Mouse (Mus musculus): ENCODE results near the gene Adap2.
"Not testable (repeated sequence)": the region's sequence is repeated elsewhere in the genome, so short reads cannot be mapped to it uniquely, and the experiment has no call there.

The Adap2 gene

DNA sequence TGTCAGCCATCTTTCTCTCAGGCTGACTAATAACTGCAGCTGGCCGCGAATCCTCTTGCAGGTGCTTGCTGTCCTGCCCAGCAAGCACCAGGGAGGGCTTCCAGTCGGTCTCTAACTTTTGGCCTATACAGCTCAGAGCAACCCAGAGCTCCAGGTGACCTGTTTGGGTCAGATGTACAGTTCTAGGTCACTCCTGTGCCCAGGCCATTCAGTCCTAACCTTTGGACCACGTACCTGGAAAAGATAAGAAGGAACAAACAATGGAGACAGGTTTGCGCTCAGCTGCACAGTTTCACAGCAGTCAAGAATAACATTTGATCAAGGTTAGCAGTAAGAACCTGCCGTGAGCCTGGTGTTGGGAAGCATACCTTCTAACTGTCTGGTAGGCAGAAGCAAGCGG lies 5.1 kb downstream of the Adap2 start:
- DNase-seq (ENCODE audit: low read depth, low spot score), result no peak

DNA sequence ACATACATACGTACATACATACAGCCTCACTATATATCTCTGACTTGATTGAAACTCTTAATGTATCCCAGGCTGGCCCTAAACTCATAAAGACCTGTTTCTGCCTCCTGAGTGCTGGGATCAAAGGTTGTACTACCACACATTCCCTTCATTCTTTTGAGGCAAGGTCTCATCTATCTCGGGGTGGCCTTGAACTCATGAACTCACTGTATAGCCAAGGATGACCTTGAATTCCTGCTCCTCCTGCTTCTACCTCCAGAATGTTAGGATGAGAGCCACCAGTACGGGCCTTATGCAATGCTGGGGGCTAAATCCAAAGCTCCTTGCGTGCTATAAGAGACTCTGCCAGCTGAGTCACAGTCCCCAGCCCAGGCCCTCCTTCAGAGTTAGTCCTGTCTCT lies 7.1 kb downstream of the Adap2 start:
- no peak for DNase-seq (ENCODE audit: low read depth, low spot score)

DNA sequence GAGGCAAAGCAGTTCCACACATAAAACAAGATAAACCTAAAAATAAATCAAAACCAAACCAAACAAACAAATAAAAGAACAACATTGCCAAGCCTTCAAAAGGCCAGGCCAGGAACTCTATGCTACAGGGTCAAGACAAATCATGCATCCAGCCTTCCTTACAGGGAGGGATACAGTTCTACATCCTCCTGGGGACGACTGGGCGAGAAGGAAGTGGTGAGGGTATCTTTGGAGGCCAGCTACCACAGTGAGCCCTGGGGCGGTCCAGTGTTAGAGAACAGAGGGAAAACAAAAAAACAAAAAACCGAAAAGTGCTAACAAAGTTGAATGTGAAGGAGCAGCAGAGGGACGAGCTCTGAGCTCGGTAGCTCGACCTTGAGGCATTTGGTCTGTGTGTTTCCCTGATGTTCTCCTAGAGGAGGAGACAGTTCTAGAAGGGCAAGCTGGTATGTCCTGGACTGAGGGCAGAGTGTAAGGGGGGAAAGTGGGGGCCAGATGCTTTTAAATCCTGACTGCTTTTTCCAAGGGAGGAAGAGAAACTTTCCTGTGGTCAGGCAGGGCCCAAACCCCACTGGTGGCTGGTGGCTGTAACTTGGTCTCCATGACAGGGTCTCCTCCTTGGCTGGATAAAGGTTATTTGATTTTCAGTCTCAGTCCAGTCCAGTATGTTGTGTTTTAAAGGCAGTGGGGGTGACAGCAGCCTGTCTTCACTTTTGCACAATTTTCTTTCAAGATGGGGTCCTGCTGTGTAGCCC lies 9.6 kb downstream of the Adap2 start:
- DNase-seq (ENCODE audit: low read depth, low spot score), result no peak

DNA sequence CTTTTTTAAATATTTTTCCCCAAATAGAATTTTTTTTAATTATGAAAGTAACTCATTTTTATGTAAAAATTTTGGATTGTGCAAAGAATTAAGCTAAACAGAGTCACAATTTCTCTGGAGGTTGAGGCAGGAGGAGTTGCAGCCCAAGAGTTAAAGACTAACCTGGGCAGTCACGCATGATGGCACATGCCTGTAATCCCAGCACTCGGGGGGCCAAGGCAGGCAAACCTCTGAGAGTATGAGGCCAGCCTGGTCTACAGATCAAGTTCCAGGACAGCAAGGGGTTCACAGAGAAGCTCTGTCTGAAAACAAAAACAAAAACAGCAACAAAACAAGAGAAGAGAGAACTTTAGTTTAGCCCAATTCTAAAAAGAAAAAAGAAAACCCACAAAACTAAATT lies 10.3 kb downstream of the Adap2 start:
- no peak for DNase-seq (ENCODE audit: low read depth, low spot score)

DNA sequence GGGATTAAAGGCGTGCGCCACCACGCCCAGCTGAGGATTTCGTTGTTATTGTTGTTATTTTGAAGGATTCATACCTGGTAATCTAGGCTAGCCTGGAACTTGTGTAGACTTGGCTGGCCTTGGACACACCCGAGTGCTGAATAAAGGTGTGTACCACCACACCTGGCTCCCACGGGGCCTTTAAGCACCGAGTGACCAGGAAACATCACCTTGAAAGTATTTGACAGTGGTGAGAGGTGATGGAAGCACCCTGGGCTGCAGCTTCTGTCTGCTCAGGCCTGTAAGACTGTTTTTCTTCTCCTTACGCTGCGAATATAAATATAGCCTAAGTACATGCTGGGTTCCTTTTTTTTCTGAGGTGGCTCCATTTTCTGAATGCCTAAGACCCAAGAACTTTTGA lies 14.2 kb downstream of the Adap2 start:
- DNase-seq (ENCODE audit: low read depth, low spot score), result no peak

DNA sequence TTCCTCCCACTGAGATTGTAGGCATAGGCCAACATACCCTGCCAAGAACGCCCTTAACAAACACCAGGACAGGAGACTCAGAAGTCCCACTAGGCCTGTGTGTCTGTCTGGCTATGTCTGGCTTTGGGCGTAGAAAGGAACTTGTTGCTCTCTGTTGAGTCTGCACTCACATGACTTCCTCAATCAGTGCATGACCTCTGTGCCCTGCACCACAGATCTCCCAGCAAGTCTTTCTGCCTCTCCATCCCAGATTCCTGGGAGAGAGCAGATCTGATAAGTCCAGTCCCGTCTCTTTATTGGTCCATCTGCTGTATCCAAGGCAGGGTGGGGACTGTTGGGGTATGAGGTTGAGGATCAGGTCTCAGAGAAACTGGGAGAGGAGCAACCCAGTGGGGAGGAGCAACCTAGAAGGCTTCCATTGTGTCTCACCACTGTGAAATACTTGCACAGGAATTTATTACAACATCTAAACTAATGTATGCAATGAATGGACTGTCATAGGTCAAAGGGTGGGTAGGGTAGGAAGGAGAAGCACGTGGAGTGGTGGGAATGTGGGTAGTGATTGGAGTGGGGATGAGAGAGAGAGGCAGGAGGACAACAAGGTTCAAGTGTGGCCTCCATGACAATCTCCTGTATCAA lies 14.8 kb downstream of the Adap2 start:
- no peak for DNase-seq (ENCODE audit: low read depth, low spot score)

DNA sequence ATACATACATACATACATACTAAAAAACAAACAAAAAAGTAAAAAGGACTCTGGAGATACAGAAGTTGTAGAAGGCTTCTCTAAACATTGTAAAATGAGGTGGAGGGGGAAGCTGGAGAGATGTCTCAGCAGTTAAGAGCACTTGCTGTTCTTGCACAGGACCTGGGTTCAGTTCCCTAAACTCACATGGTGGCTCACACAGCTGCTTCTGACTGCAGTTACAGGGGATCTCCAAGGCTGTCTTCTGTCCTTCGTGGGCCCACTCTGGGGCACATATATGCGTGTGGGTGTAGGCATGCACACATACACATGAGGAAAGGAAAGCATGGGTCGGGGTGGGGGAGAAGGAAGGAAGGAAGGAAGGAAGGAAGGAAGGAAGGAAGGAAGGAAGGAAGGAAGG lies 15.7 kb downstream of the Adap2 start:
- DNase-seq (ENCODE audit: low read depth, low spot score), result no peak

DNA sequence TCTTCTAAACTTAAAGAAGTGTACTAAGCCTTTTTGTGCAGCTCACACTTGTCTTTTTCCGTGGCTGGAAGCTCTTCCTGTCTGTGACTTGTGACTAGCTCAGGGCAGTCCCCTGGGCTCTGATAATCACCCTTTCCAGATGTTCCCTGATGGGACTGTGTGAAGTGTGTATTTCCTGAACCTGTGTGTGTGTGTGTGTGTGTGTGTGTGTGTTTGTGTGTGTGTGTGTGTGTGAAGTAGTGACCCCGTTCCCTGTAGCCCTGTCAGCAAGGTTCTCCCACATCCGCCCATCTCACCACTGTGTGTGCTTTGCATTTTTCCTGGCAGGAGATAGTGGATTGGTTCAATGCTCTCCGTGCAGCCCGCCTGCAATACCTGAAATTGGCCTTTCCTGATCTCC lies 16.4 kb downstream of the Adap2 start:
- DNase-seq (ENCODE audit: low read depth, low spot score), result no peak

DNA sequence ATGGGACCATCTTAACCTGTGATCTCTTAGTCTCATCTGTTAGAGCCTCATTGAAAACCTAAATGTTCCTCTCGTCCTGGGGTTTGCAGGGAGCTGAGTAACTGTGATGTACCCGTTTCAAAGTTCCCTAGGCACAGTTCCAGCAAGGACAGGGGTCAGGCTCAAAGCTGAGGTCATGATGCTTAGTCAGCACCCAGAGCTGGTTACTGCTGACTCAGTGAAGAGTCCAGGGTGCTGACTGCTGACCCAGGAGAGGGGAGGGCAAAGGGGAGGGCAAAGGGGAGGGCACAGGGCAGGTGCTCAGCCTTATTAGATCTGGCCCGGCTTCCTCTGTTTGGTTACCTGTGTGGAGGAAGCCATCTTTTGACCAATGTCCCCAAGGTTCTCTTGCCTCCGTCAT lies 18.0 kb downstream of the Adap2 start:
- peak; percentile 49 for DNase-seq (ENCODE audit: low read depth, low spot score)

DNA sequence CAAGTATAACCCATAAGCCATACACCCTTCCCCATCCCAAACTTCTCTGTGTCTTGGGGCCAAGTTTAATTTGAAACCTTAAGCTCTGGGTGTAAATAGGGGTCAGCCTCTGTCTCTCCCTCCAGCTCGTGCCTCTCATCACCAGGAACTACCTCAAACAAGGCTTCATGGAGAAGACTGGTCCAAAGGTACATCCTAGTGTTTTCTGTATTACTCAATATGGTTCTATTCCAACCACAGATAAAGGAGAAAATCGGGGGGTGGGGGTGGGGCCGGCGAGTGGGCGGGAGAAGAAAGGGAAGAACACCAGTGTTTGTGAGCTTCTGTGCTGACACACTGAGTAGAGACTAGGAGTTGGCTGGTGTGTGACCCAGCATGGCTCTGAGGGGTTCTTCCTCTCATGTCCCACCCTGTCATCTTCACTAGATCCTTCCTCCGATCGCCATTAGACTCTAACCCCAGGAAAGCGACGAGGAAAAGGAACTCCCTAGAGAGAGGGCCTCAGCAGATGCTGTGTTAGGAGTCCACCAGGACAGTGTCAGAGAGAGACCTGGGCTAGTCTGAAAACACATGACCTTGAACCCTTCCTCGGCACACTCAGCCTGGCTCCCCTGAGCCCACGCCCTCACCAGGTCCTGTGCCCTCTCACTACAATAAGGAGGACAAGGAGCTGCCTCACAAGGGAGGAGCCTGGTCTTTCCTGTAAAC lies 20.2 kb downstream of the Adap2 start:
- DNase-seq (ENCODE audit: low read depth, low spot score), result no peak

DNA sequence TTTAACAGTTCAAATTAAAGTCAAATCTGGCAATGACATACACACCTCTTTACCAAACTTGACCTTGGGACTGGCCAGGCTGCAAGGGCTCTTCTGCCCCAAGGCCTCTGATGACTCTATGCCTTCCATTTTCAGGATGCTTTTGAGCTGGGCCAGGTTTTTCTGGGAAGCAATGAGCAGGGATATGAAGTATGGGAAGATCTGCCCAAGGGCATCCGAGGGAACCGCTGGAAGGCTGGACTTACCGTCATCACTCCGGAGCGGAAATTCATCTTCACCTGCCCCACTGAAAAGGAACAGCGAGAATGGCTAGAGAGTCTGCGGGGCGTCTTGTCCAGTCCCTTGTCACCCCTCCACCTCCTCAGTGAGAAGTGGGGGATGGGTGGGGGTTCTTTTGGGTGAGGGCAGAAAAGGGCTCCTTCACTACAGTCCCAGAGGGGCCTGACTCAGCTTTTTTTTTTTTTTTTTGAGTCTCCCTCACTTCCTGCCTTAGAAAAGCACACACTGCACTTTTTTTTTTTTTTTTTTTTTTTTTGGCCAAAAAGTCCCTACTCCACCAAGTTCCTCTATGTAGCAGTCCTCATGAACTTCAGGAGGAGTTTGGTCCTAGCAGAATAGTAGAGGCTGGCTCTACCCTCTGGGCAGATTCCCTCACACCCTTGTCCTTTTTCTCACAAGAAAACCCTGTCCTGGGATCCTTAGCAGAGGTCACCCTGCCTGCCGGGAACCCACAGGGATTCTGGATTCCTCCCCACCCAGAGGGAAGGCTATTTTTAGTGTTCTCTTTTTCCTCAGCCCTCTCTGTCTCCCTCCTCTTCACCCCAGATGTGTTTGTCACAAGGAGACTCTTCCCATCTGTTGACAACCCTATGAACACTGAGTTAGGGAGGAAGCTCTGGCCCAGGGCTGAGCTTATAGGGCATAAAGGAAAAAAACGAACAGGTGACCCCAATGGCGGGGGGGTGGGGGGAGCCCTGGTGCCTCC lies 23.3 kb downstream of the Adap2 start:
- DNase-seq (ENCODE audit: low read depth, low spot score), result peak; percentile 45

DNA sequence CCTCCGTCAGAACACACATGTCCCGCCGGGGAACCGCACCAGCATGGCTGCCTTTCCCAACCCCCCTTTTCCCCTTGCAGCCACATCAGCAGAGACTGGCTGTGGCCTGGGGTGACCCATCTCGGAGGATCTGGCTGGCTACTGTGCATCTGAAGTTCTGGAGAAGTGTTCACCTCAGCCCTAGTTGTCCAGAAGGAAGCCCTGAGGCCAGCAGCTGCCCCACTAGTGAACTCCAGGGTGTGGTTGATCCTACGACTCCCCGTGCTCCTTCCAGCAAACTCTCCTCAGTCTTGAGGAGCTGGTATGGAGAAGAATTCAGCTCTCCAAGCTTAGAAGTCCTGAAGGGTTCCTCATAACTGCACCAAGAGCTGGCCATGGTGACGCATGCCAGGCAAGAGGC lies 24.4 kb downstream of the Adap2 start:
- DNase-seq (ENCODE audit: low read depth, low spot score), result no peak

DNA sequence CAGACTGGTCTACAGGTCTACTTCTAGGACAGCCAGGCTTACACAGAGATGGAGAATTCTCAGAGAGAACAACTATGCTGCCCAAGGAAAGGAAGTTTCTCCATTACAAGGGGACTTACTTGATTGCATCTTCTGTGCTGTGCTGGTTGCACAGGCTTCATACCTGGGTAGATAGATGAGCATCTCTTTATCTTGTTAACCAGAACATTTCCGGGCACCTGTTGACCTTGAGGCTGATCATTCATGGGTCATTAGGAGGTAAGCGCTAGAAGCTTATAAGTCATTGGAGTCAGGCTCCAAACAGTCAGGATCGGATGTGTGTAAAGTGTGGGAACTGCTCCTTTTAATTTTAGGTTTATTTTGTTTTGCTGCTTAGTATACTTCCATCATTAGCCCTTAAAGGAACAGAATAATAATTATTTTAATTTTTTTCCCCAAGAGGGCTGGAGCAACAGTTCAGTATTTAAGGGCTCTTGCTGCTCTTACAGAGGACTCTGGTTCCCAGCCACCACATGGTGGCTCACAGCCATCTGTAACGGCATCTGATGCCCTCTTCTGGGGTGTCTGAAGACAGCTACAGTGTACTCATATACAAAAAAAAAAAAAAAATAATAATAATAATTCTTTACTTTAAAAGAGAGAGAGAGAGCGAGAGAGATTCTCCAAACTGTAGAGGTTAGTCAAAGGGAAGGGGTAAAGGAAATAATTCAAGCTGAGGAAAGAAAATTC lies 27.3 kb downstream of the Adap2 start:
- peak; percentile 52 for DNase-seq (ENCODE audit: low read depth, low spot score)

DNA sequence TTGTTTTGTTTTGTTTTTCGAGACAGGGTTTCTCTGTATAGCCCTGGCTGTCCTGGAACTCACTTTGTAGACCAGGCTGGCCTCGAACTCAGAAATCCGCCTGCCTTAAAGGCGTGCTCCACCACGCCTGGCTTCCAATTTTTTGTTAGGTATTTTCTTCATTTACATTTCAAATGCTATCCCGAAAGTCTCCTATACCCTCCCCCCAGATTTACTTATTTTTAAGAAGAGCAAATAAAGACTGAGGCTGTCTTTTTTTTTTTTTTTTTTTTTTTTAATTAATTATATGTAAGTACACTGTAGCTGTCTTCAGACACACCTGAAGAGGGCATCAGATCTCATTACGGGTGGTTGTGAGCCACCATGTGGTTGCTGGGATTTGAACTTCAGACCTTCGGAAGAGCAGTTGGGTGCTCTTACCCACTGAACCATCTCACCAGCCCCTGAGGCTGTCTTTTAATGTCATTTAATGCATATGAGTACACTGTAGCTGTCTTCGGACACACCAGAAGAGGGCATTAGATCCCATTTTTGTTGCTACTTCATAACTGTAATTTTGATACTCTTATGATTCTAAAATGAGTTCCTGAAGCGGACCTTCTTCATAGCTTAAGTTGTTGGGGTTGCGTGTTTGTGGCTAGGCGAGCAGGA lies 29.3 kb downstream of the Adap2 start:
- not testable (repeated sequence) for DNase-seq (ENCODE audit: low read depth, low spot score)

DNA sequence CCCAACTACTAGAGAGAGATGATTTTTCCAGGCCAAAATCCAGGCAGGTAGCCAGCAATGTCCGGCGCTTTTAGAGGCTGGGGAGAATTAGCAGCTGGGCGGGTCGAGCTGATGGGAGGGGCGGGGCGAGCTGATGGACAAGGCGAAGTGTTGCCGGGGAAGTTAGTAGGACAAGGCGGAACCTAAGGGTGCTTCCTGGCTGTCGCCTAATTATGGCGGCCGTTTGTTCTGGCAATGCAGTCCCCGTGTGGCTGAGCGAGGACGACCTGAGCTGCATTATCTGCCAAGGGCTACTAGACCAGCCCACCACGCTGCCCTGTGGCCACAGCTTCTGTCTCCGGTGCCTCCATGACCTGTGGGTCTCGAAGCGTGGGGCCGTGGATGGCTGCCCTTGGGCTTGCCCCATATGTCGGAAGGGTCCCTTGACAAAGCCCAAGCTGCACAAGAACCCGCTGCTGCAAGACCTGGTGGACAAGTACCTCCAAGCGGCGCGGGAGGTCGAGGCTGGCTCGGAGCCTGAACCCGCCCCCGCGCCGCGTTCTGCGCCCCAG lies 29.9 kb downstream of the Adap2 start, which contains the start of gene Rnf135:
Rnf135 (plus strand) TSS at position 147 of the 551 bp plus-strand sequence.
- DNase-seq (ENCODE audit: low read depth, low spot score), result peak; percentile 98

DNA sequence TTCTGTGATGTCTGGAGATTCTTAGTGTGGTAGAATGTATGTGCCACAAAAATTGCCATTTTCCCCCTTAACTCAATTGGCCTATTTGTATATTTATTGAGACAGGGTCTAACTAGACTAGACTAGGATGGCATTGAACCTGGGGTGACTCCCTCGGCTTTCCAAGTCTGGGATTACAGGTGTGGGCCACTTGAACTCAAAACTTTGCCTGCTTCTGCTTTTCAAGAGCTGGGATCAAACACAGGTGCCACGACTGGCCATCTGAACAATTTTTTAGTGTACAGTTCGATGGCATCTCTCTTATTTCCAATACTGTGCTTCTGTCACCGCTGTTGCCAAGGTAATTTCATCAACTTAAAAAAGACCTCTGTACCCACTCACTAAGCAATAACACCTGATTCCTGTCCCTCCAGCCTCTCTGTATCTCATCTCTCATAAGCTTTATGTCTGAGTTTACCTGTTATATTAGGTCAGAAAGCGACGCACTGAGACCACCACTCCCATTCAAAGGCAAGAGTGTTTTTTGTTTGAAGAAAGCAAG lies 30.7 kb downstream of the Adap2 start:
- DNase-seq (ENCODE audit: low read depth, low spot score), result no peak

DNA sequence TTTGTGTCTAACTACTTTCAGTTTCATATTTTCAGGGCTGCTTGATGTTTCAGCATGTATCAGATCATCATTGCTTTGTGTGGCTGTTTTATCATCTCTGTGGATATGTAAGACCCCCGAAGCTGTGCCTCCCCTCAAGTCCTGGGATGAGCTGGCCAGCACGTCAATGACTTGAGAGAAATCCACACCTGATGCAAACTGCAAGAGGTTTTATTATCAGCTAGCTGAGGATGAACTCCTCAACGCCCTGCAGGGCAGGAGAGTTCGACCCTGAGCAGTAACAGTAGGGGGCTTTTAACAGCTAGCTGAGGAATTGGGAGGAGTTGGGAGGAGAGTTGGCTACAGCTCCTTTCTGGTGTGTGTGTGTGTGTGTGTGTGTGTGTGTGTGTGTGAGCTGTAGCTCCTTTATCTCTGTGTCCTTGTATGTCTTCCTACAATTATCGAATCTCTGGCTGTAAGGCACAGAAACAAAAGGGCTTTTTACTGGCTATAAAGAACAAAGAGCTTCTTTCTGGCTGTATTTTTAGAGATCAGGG lies 31.6 kb downstream of the Adap2 start:
- DNase-seq (ENCODE audit: low read depth, low spot score), result not testable (repeated sequence)

DNA sequence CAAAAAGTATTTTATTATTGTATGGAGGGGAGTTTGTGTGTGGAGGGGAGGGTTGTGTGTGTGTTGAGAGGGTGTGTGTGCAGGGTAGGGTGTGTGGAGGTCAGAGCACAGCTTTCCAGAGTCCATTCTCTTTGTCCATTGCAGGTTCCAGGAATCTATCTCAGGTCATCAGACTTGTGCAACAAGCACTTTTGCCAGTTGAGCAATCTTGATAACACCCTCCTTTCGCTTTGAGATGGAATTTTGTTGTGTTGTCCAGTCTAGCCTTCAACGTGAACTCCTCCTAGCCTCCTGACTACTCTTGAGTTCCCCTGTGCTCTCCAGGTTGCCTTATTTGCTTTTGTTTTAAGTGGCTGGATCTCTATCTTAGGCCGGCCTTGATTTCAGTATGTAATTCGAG lies 36.4 kb downstream of the Adap2 start:
- DNase-seq (ENCODE audit: low read depth, low spot score), result no peak

DNA sequence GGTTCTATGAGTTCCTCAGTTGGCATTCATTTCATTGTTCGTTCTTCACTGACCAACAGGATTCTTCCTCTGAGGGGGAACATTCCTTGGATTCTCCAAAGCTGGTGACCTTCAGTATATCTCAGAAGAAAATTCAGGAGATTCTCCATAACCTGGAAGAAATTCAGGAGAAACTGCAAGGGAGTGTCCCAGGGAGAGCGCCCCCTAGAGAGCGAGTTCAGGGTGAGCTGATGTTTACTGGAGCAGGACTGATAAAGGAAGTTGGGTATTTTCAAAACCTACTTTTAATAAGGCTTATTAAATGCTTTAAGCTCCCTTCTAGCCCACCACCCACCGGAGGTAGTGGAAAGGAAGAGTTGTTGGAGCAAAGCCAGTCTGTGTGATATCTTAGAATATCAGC lies 39.9 kb downstream of the Adap2 start:
- no peak for DNase-seq (ENCODE audit: low read depth, low spot score)

DNA sequence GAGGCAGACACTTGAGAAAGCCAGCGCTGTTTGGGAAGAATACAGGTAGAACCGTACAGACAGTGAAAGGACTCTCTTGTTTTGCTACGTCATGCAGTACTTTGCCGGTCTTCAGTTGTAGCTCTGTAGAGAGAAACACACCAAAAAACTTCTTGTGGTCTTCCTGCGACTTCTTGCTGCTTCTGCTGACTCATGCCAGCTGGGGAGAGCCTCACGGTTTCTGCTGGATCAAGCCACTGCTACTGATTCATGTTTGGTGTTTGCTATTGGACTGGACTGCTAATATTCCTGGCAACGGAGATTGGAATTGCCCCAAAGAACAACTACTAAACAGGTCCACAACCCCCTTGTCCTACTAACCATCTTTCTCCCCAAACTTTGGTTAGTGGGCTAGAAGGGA lies 42.4 kb downstream of the Adap2 start:
- DNase-seq (ENCODE audit: low read depth, low spot score), result no peak
